Mouse (Mus musculus): ENCODE results near the gene Lamc1. TPM values are rescaled to one million over a fixed set of nuclear protein-coding genes. Genes with fewer than 3 reads are reported as not detected.

Lamc1 gene
- polyA plus RNA-seq, 1 experiment from 2014 or later: 28.1 TPM

Other genes with a start within 250 kb of the Lamc1 start
- gene Lamc2, start 146.3 kb downstream of the Lamc1 start, polyA plus RNA-seq (2014; fragmentation: Nextera tagmentation; extraction: Ambion mirVana): 1.8 and 2.0 TPM in 2 replicates
- gene Shcbp1l, start 92.4 kb upstream of the Lamc1 start, polyA plus RNA-seq (2014; fragmentation: Nextera tagmentation; extraction: Ambion mirVana): 0.56 and 0.85 TPM in 2 replicates
- gene Dhx9, start 154.9 kb upstream of the Lamc1 start, polyA plus RNA-seq (2014; fragmentation: Nextera tagmentation; extraction: Ambion mirVana): 23.7 and 26.2 TPM in 2 replicates
- 15.8 and 16.8 TPM in 2 replicates for gene Npl, start 217.3 kb upstream of the Lamc1 start, polyA plus RNA-seq (2014; fragmentation: Nextera tagmentation; extraction: Ambion mirVana)

Measured in hindbrain, embryonic 14.5 days (tissue).